Mouse (Mus musculus): ENCODE measurements around the gene Gucd1.

- TF ChIP-seq POLR2AphosphoS2 (IDR thresholded peaks at IDR 0.05; ENCODE audit: low read depth, low read length) = no peak
- TF ChIP-seq CTCF (conservative IDR thresholded peaks at IDR 0.05 in 1 of 2, IDR thresholded peaks at IDR 0.05 in 1 of 2; ENCODE audit: low read depth in 2 of 2, low read length in 2 of 2) = no peak
- TF ChIP-seq MAFK (IDR thresholded peaks at IDR 0.05; ENCODE audit: insufficient replicate concordance, low read length) = no peak
- TF ChIP-seq NELFE (IDR thresholded peaks at IDR 0.05; ENCODE audit: low read depth, low read length) = no peak
- no peak for TF ChIP-seq CHD1 (IDR thresholded peaks at IDR 0.05; ENCODE audit: low read depth, low read length)
- no peak for TF ChIP-seq MAX (IDR thresholded peaks at IDR 0.05; ENCODE audit: low read length)
- no peak for TF ChIP-seq POLR2A (IDR thresholded peaks at IDR 0.05; ENCODE audit: low read depth, low read length)
- no peak for TF ChIP-seq KAT2A (IDR thresholded peaks at IDR 0.05; ENCODE audit: insufficient replicate concordance, low read length)
Observed at GRCm38 (mm10) chr10:75516038-75516723, 1.6 kb downstream of the Gucd1 start.

Data from CH12.LX (cell line).